Mouse (Mus musculus) layer of hippocampus, adult 18-20 months (tissue): ENCODE results near the gene Theg. TPM values are rescaled to one million over a fixed set of nuclear protein-coding genes. Genes with fewer than 3 reads are reported as not detected.

ENCODE experiments used
- DNase-seq, 2 experiments: peaks; one replicate each; pipeline ENCODE4 v3.0.0; 2022; ENCODE audit warnings: low spot score in 2 of 2
- microRNA-seq, 2 experiments: library from miRNA; unstranded; fragments of <30 nt; microRNA quantifications; one replicate each; pipeline ENCODE4 v1.2.0; 2021
- total RNA-seq, 2 experiments: library from RNA; stranded (reverse); gene quantifications; 2 replicates each; pipeline ENCODE4 v1.2.3; 2021

Theg gene
- total RNA-seq, 2 experiments from 2014 or later: 0.79 TPM; not detected in 1

GRCm38 (mm10) chr10:79538323-79538722 lies 48.8 kb downstream of the Theg start:
- peak in 1 of 2 experiments; percentile 41 for DNase-seq

GRCm38 (mm10) chr10:79537781-79538180 lies 49.4 kb downstream of the Theg start:
- no peak for DNase-seq

GRCm38 (mm10) chr10:79537271-79537670 lies 49.9 kb downstream of the Theg start:
- no peak for DNase-seq

GRCm38 (mm10) chr10:79536461-79537080 lies 50.6 kb downstream of the Theg start:
- DNase-seq: no peak

GRCm38 (mm10) chr10:79535431-79535830 lies 51.7 kb downstream of the Theg start:
- no peak for DNase-seq

GRCm38 (mm10) chr10:79534426-79534825 lies 52.7 kb downstream of the Theg start:
- DNase-seq: no peak

GRCm38 (mm10) chr10:79533126-79533911 lies 53.8 kb downstream of the Theg start, which contains the start of gene Plpp2:
Gene Plpp2 (minus strand): TSS chr10:79533796.
- peak in 1 of 2 experiments; percentile 35 for DNase-seq

GRCm38 (mm10) chr10:79532678-79533077 lies 54.5 kb downstream of the Theg start:
- DNase-seq: peak in 1 of 2 experiments; percentile 1

GRCm38 (mm10) chr10:79531593-79531992 lies 55.5 kb downstream of the Theg start:
- no peak for DNase-seq

- DNase-seq: no peak
These were observed 56.4 kb downstream of the Theg start for GRCm38 (mm10) chr10:79530721-79531120.

GRCm38 (mm10) chr10:79530241-79530640 lies 56.9 kb downstream of the Theg start:
- no peak for DNase-seq

- no peak for DNase-seq
These were observed 59.0 kb downstream of the Theg start for GRCm38 (mm10) chr10:79528081-79528480.

- no peak for DNase-seq
These were observed 59.7 kb downstream of the Theg start for GRCm38 (mm10) chr10:79527453-79527845.

GRCm38 (mm10) chr10:79526661-79527452 lies 60.3 kb downstream of the Theg start:
- no peak for DNase-seq

Small RNAs within 50 kb of the gene (microRNA-seq; reads per million reads assigned to microRNA genes)
- gene Mir6909: 0.74 to 0.78 reads per million in 2 experiments

Other genes with a start within 250 kb of the Theg start
- not detected for gene Vmn2r82, start 230.8 kb downstream of the Theg start, total RNA-seq
- gene Vmn2r83, start 118.6 kb downstream of the Theg start, total RNA-seq: not detected
- 1 to 10 TPM; 5.8 to 6.7 TPM for gene Plpp2, start 53.5 kb downstream of the Theg start, total RNA-seq
- 10 to 100 TPM; 54.6 to 61.8 TPM for gene Mier2, start 32.1 kb downstream of the Theg start, total RNA-seq
- gene C2cd4c, start 26.7 kb upstream of the Theg start, total RNA-seq: 10 to 100 TPM; 11.7 to 17.0 TPM
- gene Shc2, start 50.6 kb upstream of the Theg start, total RNA-seq: 10 to 100 TPM; 41.5 to 43.4 TPM
- gene Odf3l2, start 58.4 kb upstream of the Theg start, total RNA-seq: under 1 TPM in 1 of 2 experiments, not detected in 1; 0.59 TPM
- gene Madcam1, start 77.2 kb upstream of the Theg start, total RNA-seq: not detected
- 10 to 100 TPM; 64.4 to 68.5 TPM for gene Tpgs1, start 82.0 kb upstream of the Theg start, total RNA-seq
- 10 to 100 TPM; 65.4 to 74.2 TPM for gene Cdc34, start 94.9 kb upstream of the Theg start, total RNA-seq
- gene Gzmm, start 101.7 kb upstream of the Theg start, total RNA-seq: 1 to 10 TPM; 3.3 to 3.6 TPM
- gene Bsg, start 117.2 kb upstream of the Theg start, total RNA-seq: 100 to 1,000 TPM; 554 to 566 TPM
- gene Hcn2, start 129.3 kb upstream of the Theg start, total RNA-seq: 100 to 1,000 TPM; 134 TPM
- 10 to 100 TPM; 42.4 to 51.3 TPM for gene Polrmt, start 159.2 kb upstream of the Theg start, total RNA-seq
- gene Fgf22, start 167.7 kb upstream of the Theg start, total RNA-seq: 1 to 10 TPM; 1.5 to 2.2 TPM
- gene Rnf126, start 179.6 kb upstream of the Theg start, total RNA-seq: 10 to 100 TPM; 84.9 to 87.3 TPM
- gene Fstl3, start 189.9 kb upstream of the Theg start, total RNA-seq: 1 to 10 TPM; 1.8 to 2.5 TPM
- under 1 TPM; 0.61 to 0.89 TPM for gene Prss57, start 203.6 kb upstream of the Theg start, total RNA-seq
- 100 to 1,000 TPM; 293 to 314 TPM for gene Palm, start 206.2 kb upstream of the Theg start, total RNA-seq
- gene Misp, start 233.7 kb upstream of the Theg start, total RNA-seq: 1 to 10 TPM in 1 of 2 experiments, under 1 TPM in 1; 0.54 to 1.3 TPM